ENCODE assay signal across 9 mouse cellular contexts in genomic region chr2:169996501-169997237, GRCm38 (mm10).
DNase-seq lines count a peak whose midpoint lies in the region; ATAC-seq and TF ChIP-seq lines count a peak whose summit lies in the region.
"Had no signal": no experiment of that assay in that cellular context is flagged by ENCODE, and none has a peak within 500 bp of the region (broad histone marks: within the 10 kb centered on the region; RNA-seq: fewer than 3 reads in every experiment).

No protein-coding gene starts in this region.

- H3K9me3 ChIP-seq in intestine, embryonic 14.5 days (ENCODE audit: control insufficient read depth, low read length), result no peaks in the 10 kb centered on the region
- H3K9me3 ChIP-seq in intestine, postnatal 0 days (ENCODE audit: control insufficient read depth), result no peaks in the 10 kb centered on the region
- H3K9me3 ChIP-seq in embryonic facial prominence, embryonic 10.5 days, result no peaks in the 10 kb centered on the region
- H3K9me3 ChIP-seq in hindbrain, postnatal 0 days (ENCODE audit: low read length), result no peaks in the 10 kb centered on the region
- no peaks in the 10 kb centered on the region for H3K9me3 ChIP-seq in midbrain, embryonic 12.5 days
- H3K9me3 ChIP-seq: liver, embryonic 13.5 days had no signal

- peak overlapping the region; percentile 28 for H3K4me2 ChIP-seq in intestine, embryonic 14.5 days (ENCODE audit: low read length)
- no peak overlapping the region for H3K4me2 ChIP-seq in intestine, postnatal 0 days (replicated peaks; ENCODE audit: low read depth)
- peak overlapping the region; percentile 33; the same call in 1 of the 2 replicates for H3K4me2 ChIP-seq in hindbrain, postnatal 0 days (ENCODE audit: low read depth, low read length)
- no peak overlapping the region for H3K4me2 ChIP-seq in midbrain, embryonic 12.5 days (replicated peaks)
- H3K4me2 ChIP-seq: liver, embryonic 13.5 days had no signal

- H3K27ac ChIP-seq in intestine, embryonic 14.5 days (ENCODE audit: low read depth), result peak overlapping the region; percentile 48
- no peak overlapping the region for H3K27ac ChIP-seq in intestine, postnatal 0 days (ENCODE audit: low read depth, low read length)
- peak overlapping the region; percentile 54 for H3K27ac ChIP-seq in embryonic facial prominence, embryonic 10.5 days (replicated peaks)
- no peak overlapping the region for H3K27ac ChIP-seq in hindbrain, postnatal 0 days
- 0 out of 2 replicates have a peak overlapping the region, but pooled peaks have one; percentile 1 for H3K27ac ChIP-seq in midbrain, embryonic 12.5 days (replicated peaks)
- H3K27ac ChIP-seq: liver, embryonic 13.5 days had no signal

- H3K36me3 ChIP-seq in intestine, embryonic 14.5 days (ENCODE audit: control insufficient read depth, insufficient read depth, low read length), result no peaks in the 10 kb centered on the region
- no peaks in the 10 kb centered on the region for H3K36me3 ChIP-seq in intestine, postnatal 0 days (ENCODE audit: control insufficient read depth, insufficient read depth)
- no peaks in the 10 kb centered on the region for H3K36me3 ChIP-seq in embryonic facial prominence, embryonic 10.5 days (replicated peaks)
- no peaks in the 10 kb centered on the region for H3K36me3 ChIP-seq in hindbrain, postnatal 0 days (ENCODE audit: insufficient read depth, low read length)
- no peaks in the 10 kb centered on the region for H3K36me3 ChIP-seq in midbrain, embryonic 12.5 days
- H3K36me3 ChIP-seq: liver, embryonic 13.5 days had no signal

- no peak for ATAC-seq in intestine, embryonic 14.5 days (replicated peaks; ENCODE audit: low FRiP score, low TSS enrichment, low read depth)
- ATAC-seq in intestine, postnatal 0 days, result no peak
- no peak for ATAC-seq in hindbrain, postnatal 0 days
- ATAC-seq in midbrain, embryonic 12.5 days (ENCODE audit: low FRiP score, low read depth), result no peak
- no peak for ATAC-seq in activated CD4-positive, CD25-positive, alpha-beta regulatory T cell, adult 4 months

- no peak overlapping the region for H3K4me3 ChIP-seq in intestine, embryonic 14.5 days (ENCODE audit: low read depth, low read length)
- no peak overlapping the region for H3K4me3 ChIP-seq in intestine, postnatal 0 days (ENCODE audit: low read depth, low read length)
- H3K4me3 ChIP-seq in embryonic facial prominence, embryonic 10.5 days, result no peak overlapping the region
- H3K4me3 ChIP-seq in hindbrain, postnatal 0 days (ENCODE audit: low read length), result no peak overlapping the region
- no peak overlapping the region for H3K4me3 ChIP-seq in midbrain, embryonic 12.5 days
- H3K4me3 ChIP-seq: liver, embryonic 13.5 days had no signal

- no peak for TF ChIP-seq CTCF in intestine, postnatal 0 days (IDR thresholded peaks at IDR 0.05; ENCODE audit: low read depth)
- TF ChIP-seq CTCF in hindbrain, postnatal 0 days (IDR thresholded peaks at IDR 0.05; ENCODE audit: low read depth), result no peak

- no peaks in the 10 kb centered on the region for H3K27me3 ChIP-seq in intestine, embryonic 14.5 days (replicated peaks; ENCODE audit: control insufficient read depth, insufficient read depth, low read length)
- H3K27me3 ChIP-seq in intestine, postnatal 0 days (replicated peaks; ENCODE audit: control insufficient read depth, insufficient read depth, low read length), result no peaks in the 10 kb centered on the region
- H3K27me3 ChIP-seq in embryonic facial prominence, embryonic 10.5 days (replicated peaks; ENCODE audit: low read depth, poor library complexity, severe bottlenecking), result peaks cover 14% of the 10 kb centered on the region
- no peaks in the 10 kb centered on the region for H3K27me3 ChIP-seq in hindbrain, postnatal 0 days (ENCODE audit: insufficient read depth, low read length)
- no peaks in the 10 kb centered on the region for H3K27me3 ChIP-seq in midbrain, embryonic 12.5 days

- H3K4me1 ChIP-seq in intestine, embryonic 14.5 days (replicated peaks; ENCODE audit: control insufficient read depth, insufficient read depth, low read length), result peaks cover 44% of the 10 kb centered on the region
- no peaks in the 10 kb centered on the region; the same call in 1 of the 2 replicates for H3K4me1 ChIP-seq in intestine, postnatal 0 days (replicated peaks; ENCODE audit: control insufficient read depth, insufficient read depth, low read length)
- H3K4me1 ChIP-seq in embryonic facial prominence, embryonic 10.5 days, result peaks cover 52% of the 10 kb centered on the region
- H3K4me1 ChIP-seq in hindbrain, postnatal 0 days (ENCODE audit: insufficient read depth, low read length), result peaks cover 16% of the 10 kb centered on the region
- H3K4me1 ChIP-seq in midbrain, embryonic 12.5 days, result peaks cover 38% of the 10 kb centered on the region

- WGBS in intestine, embryonic 14.5 days, result 26% methylated on average over 16 of the region's 16 CpGs
- 44% methylated on average over 16 of the region's 16 CpGs for WGBS in intestine, postnatal 0 days
- WGBS in embryonic facial prominence, embryonic 10.5 days, result 47% methylated on average over 16 of the region's 16 CpGs
- 48% methylated on average over 16 of the region's 16 CpGs for WGBS in hindbrain, postnatal 0 days
- WGBS in midbrain, embryonic 12.5 days, result 61% methylated on average over 16 of the region's 16 CpGs

- DNase-seq in intestine, embryonic 14.5 days (ENCODE audit: low spot score), result peak; percentile 56
- peak; percentile 31 for DNase-seq in embryonic facial prominence, embryonic 10.5 days (ENCODE audit: low spot score)
- DNase-seq in hindbrain, postnatal 0 days (ENCODE audit: low spot score), result peak; percentile 14
- DNase-seq in left cerebral cortex, postnatal 36 days (ENCODE audit: low spot score in 2 of 2), result no peak
- DNase-seq in left cerebral cortex, adult 9 months (ENCODE audit: low spot score in 2 of 2), result no peak
- DNase-seq: liver, embryonic 13.5 days had no signal

- intact Hi-C loops in left cerebral cortex, postnatal 36 days (cut with DNase I), result no loop called here

- no peak overlapping the region for H3K9ac ChIP-seq in intestine, embryonic 14.5 days (ENCODE audit: low read length)
- H3K9ac ChIP-seq in intestine, postnatal 0 days (ENCODE audit: low read depth, low read length), result no peak overlapping the region
- no peak overlapping the region for H3K9ac ChIP-seq in hindbrain, postnatal 0 days (replicated peaks; ENCODE audit: low read length)
- H3K9ac ChIP-seq in midbrain, embryonic 12.5 days (replicated peaks), result no peak overlapping the region
- H3K9ac ChIP-seq: liver, embryonic 13.5 days had no signal

Comparison
In these comparisons a context has a peak if more than half of its experiments do, and no peak if none do; other contexts are left out.
1. H3K27ac ChIP-seq: peak in intestine, embryonic 14.5 days (single experiment), embryonic facial prominence, embryonic 10.5 days (single experiment) and midbrain, embryonic 12.5 days (single experiment); none in intestine, postnatal 0 days (single experiment) and hindbrain, postnatal 0 days (single experiment).
2. H3K4me2 ChIP-seq: peak in intestine, embryonic 14.5 days (single experiment) and hindbrain, postnatal 0 days (single experiment); none in intestine, postnatal 0 days (single experiment) and midbrain, embryonic 12.5 days (single experiment).
3. DNase-seq: peak in intestine, embryonic 14.5 days (single experiment), embryonic facial prominence, embryonic 10.5 days (single experiment) and hindbrain, postnatal 0 days (single experiment); none in left cerebral cortex, postnatal 36 days (0 of 2) and left cerebral cortex, adult 9 months (0 of 2).